Mouse (Mus musculus) midbrain, embryonic 11.5 days (tissue): ENCODE data around the gene Sec61a2. TPM values are rescaled to one million over a fixed set of nuclear protein-coding genes. Genes with fewer than 3 reads are reported as not detected.

Experiments
- ATAC-seq: fragments of 200-750 bp; cut with Nextera tagmentation; 2 replicates; pipeline ENCODE4 v1.8.0; 2017; ENCODE audit warnings: moderate TSS enrichment, moderate library complexity; ENCODE audit not compliant: low FRiP score
- DNase-seq: peaks from one replicate; pipeline ENCODE4 v3.0.0; 2015; ENCODE audit warnings: low spot score; ENCODE audit errors: missing footprints
- H3K27ac ChIP-seq: fragments of 300-500 bp; sonication (generic); 2 replicates; pipeline ENCODE4 v1.5.1; 2014; ENCODE audit warnings: low read depth, low read length
- H3K27me3 ChIP-seq: fragments of 300-500 bp; sonication (generic); 2 replicates; pipeline ENCODE4 v1.6.1; 2014; ENCODE audit warnings: mild to moderate bottlenecking, low read length, moderate library complexity, mixed read lengths; ENCODE audit not compliant: control insufficient read depth, insufficient read depth
- H3K36me3 ChIP-seq: fragments of 300-500 bp; sonication (generic); 2 replicates; pipeline ENCODE4 v1.6.1; 2014; ENCODE audit warnings: mild to moderate bottlenecking, low read length, moderate library complexity, mixed read lengths; ENCODE audit not compliant: control insufficient read depth, insufficient read depth
- H3K4me1 ChIP-seq: fragments of 300-500 bp; sonication (generic); 2 replicates; pipeline ENCODE4 v1.6.1; 2014; ENCODE audit warnings: low read length; ENCODE audit not compliant: control insufficient read depth, insufficient read depth
- H3K4me2 ChIP-seq: fragments of 300-500 bp; sonication (generic); 2 replicates; pipeline ENCODE4 v1.6.1; 2014; ENCODE audit warnings: mild to moderate bottlenecking, moderate library complexity
- H3K4me3 ChIP-seq: fragments of 300-500 bp; sonication (generic); 2 replicates; pipeline ENCODE4 v1.5.1; 2014; ENCODE audit warnings: low read depth, low read length
- H3K9ac ChIP-seq: fragments of 300-500 bp; sonication (generic); 2 replicates; pipeline ENCODE4 v1.6.1; 2014; ENCODE audit warnings: low read length
- H3K9me3 ChIP-seq: fragments of 300-500 bp; sonication (generic); 2 replicates; pipeline ENCODE4 v1.6.1; 2016; ENCODE audit warnings: low read length; ENCODE audit not compliant: control insufficient read depth
- WGBS: fragments of 180-500 bp; shearing (Covaris S2); extraction: QIAGEN DNeasy Blood & Tissue Kit; methylation state at CpG from one replicate; pipeline ENCODE4 v1.1.7; 2014; 5-methylcytosine and 5-hydroxymethylcytosine counted together
- polyA plus RNA-seq: library from polyadenylated mRNA; unstranded; fragments of >200 nt; fragmentation: Nextera tagmentation; extraction: Ambion mirVana; gene quantifications from 2 replicates; pipeline ENCODE4 v1.2.1, GENCODE M21; 2014

Gene Sec61a2
- 74.7 and 85.6 TPM in 2 replicates for polyA plus RNA-seq

GRCm38 (mm10) chr2:5894843-5895570, at the start of gene Sec61a2:
Gene Sec61a2 (minus strand): TSS chr2:5895432.
- peak; percentile 100 for ATAC-seq
- H3K36me3 ChIP-seq = peaks cover 3% of the 10 kb centered on the region; the same call in 1 of the 2 replicates
- H3K9ac ChIP-seq = peak within 1 kb of the TSS; percentile 93
- H3K4me1 ChIP-seq = peaks cover 3% of the 10 kb centered on the region
- H3K9me3 ChIP-seq = no peaks in the 10 kb centered on the region
- peak within 1 kb of the TSS; percentile 81 for H3K4me3 ChIP-seq
- H3K27ac ChIP-seq = peak within 1 kb of the TSS; percentile 77
- peak; percentile 100 for DNase-seq
- H3K27me3 ChIP-seq = no peaks in the 10 kb centered on the region
- H3K4me2 ChIP-seq = peak within 1 kb of the TSS; percentile 67
- WGBS = under 1% methylated on average over 62 of the region's 62 CpGs

- Histone ChIP-seq H3K27me3 (no peaks in the 10 kb centered on the region), H3K27ac (no peak overlapping the region), H3K9me3 (no peaks in the 10 kb centered on the region), H3K4me1 (no peaks in the 10 kb centered on the region), H3K36me3 (no peaks in the 10 kb centered on the region), H3K4me2 (peak overlapping the region; percentile 81; the same call in 1 of the 2 replicates), H3K9ac (no peak overlapping the region), H3K4me3 (no peak overlapping the region; the same call in 1 of the 2 replicates)
- DNase-seq (no peak), ATAC-seq (no peak)
- WGBS = 23% methylated on average over 4 of the region's 4 CpGs
Measured at GRCm38 (mm10) chr2:5943071-5943470, 47.8 kb upstream of the Sec61a2 start.

DNA sequence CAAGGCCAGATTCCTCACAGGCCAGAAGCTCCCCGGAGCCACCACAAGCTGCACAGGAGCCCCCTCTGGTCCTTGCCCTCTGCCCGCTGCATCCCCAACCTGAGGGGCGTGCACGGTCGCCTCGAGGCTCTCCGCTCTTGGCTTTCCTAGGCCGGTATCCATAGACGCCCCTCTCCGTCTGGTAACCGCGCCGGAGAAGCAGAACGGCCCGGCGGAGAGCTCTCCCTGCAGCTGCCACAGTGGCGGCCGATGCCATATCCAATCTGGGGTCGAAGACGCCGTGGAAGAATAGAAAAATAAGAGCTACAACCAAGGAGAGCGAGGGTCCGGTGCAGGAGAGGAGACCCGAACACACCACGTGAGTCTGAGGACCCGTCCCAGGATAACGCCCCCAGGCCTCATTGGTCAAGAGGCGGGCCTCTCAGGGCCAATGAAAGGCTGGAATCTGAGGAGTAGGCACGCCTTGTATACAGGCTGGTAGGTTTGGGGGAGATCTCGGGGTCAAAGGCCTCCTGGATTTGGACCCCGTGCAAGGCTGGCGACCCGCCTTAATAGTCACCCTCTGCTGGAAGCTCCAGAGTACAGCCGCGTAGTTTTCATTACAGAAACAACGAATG, 47.3 kb upstream of the Sec61a2 start, which contains the start of gene Dhtkd1:
Gene Dhtkd1 (minus strand): TSS at position 377 of the 617 bp plus-strand sequence.
- Histone ChIP-seq H3K9me3 (no peaks in the 10 kb centered on the region), H3K9ac (peak within 1 kb of the TSS; percentile 70), H3K27me3 (no peaks in the 10 kb centered on the region), H3K4me3 (peak within 1 kb of the TSS; percentile 48), H3K36me3 (no peaks in the 10 kb centered on the region), H3K4me1 (no peaks in the 10 kb centered on the region), H3K27ac (no peak within 1 kb of the TSS), H3K4me2 (peak within 1 kb of the TSS; percentile 81)
- peak; percentile 96 for DNase-seq
- peak; percentile 96 for ATAC-seq
- 2% methylated on average over 36 of the region's 36 CpGs for WGBS

DNA sequence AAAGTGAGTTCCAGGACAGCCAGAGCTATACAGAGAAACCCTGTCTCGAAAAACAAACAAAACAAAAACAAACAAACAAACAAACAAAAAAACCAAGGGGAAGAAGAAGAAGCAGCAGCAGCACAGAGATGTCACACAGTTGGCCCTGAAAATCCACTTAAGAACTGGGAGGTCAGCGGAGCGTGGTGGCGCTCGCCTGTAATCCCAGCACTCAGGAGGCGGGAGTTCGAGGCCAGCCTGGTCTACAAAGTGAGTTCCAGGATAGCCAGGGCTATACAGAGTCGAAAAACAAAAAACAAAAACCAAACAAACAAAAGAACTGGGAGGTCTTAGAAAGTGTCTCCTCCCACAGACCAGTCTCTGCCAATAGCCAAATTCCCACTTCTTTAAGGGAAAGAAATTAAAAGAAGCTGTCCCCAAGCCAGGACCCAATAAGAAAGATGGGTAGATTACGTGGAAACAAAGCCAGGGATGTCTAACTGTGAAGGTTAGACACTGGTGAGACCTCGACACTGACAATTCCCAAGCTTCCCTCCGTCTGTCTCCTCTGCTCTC, 46.7 kb upstream of the Sec61a2 start:
- Histone ChIP-seq H3K27ac (no peak overlapping the region), H3K27me3 (no peaks in the 10 kb centered on the region), H3K4me2 (peak overlapping the region; percentile 81), H3K9me3 (no peaks in the 10 kb centered on the region), H3K4me1 (no peaks in the 10 kb centered on the region), H3K4me3 (peak overlapping the region; percentile 48), H3K36me3 (no peaks in the 10 kb centered on the region), H3K9ac (peak overlapping the region; percentile 70)
- ATAC-seq (peak; percentile 2; the same call in 1 of the 2 replicates), DNase-seq (no peak)
- WGBS = 57% methylated on average over 11 of the region's 11 CpGs

GRCm38 (mm10) chr2:5940936-5941335, 45.7 kb upstream of the Sec61a2 start:
- no peaks in the 10 kb centered on the region for H3K27me3 ChIP-seq
- no peaks in the 10 kb centered on the region for H3K36me3 ChIP-seq
- ATAC-seq = no peak
- no peaks in the 10 kb centered on the region for H3K4me1 ChIP-seq
- H3K9me3 ChIP-seq = no peaks in the 10 kb centered on the region
- WGBS = 94% methylated on average over 9 of the region's 9 CpGs
- DNase-seq = no peak
- no peak overlapping the region for H3K9ac ChIP-seq
- no peak overlapping the region for H3K27ac ChIP-seq
- no peak overlapping the region for H3K4me3 ChIP-seq
- H3K4me2 ChIP-seq = no peak overlapping the region

DNA sequence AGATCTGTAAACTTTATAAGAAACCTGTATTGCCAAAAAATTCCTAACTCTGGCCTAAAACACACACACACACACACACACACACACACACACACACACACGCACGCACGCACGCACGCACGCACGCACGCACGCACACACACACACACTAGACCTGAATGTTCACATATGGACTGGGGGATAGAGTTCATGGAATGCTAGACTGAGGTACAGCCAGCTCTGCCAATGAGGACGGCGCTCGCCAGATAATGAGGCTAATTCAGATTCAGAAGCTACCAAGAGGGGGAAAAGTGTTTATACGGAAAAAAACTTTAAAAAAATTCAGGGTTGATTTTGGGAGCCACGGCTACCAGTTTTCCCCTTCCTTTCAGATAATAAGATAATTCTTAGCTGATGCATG, 44.7 kb upstream of the Sec61a2 start:
- Histone ChIP-seq H3K9me3 (no peaks in the 10 kb centered on the region), H3K27me3 (no peaks in the 10 kb centered on the region), H3K9ac (no peak overlapping the region), H3K4me3 (no peak overlapping the region), H3K4me1 (no peaks in the 10 kb centered on the region), H3K27ac (no peak overlapping the region), H3K36me3 (no peaks in the 10 kb centered on the region), H3K4me2 (no peak overlapping the region)
- DNase-seq (no peak), ATAC-seq (no peak)
- 91% methylated on average over 14 of the region's 14 CpGs for WGBS

- H3K9me3 ChIP-seq = no peaks in the 10 kb centered on the region
- no peak for ATAC-seq
- no peak overlapping the region for H3K27ac ChIP-seq
- no peak overlapping the region for H3K4me3 ChIP-seq
- 93% methylated on average over 3 of the region's 3 CpGs for WGBS
- no peaks in the 10 kb centered on the region for H3K27me3 ChIP-seq
- H3K36me3 ChIP-seq = no peaks in the 10 kb centered on the region
- DNase-seq = no peak
- no peak overlapping the region for H3K9ac ChIP-seq
- no peak overlapping the region for H3K4me2 ChIP-seq
- H3K4me1 ChIP-seq = no peaks in the 10 kb centered on the region
Measured at GRCm38 (mm10) chr2:5939319-5939718, 44.1 kb upstream of the Sec61a2 start.

- no peak overlapping the region for H3K27ac ChIP-seq
- WGBS = 89% methylated on average over 4 of the region's 4 CpGs
Measured at GRCm38 (mm10) chr2:5936550-5936949, 41.3 kb upstream of the Sec61a2 start.

GRCm38 (mm10) chr2:5936068-5936467, 40.8 kb upstream of the Sec61a2 start:
- Histone ChIP-seq H3K36me3 (no peaks in the 10 kb centered on the region), H3K4me3 (no peak overlapping the region), H3K4me1 (no peaks in the 10 kb centered on the region), H3K9me3 (no peaks in the 10 kb centered on the region), H3K27me3 (no peaks in the 10 kb centered on the region), H3K27ac (no peak overlapping the region), H3K9ac (no peak overlapping the region), H3K4me2 (no peak overlapping the region)
- ATAC-seq (no peak), DNase-seq (no peak)
- 81% methylated on average over 6 of the region's 6 CpGs for WGBS

More at GRCm38 (mm10) chr2:5936550-5936949, 41.3 kb upstream of the Sec61a2 start:
- DNase-seq (no peak), ATAC-seq (no peak)
- no peaks in the 10 kb centered on the region for H3K9me3 ChIP-seq
- H3K4me1 ChIP-seq = no peaks in the 10 kb centered on the region
- no peaks in the 10 kb centered on the region for H3K27me3 ChIP-seq
- no peak overlapping the region for H3K4me3 ChIP-seq
- H3K9ac ChIP-seq = no peak overlapping the region
- H3K4me2 ChIP-seq = no peak overlapping the region
- H3K36me3 ChIP-seq = no peaks in the 10 kb centered on the region
